Mouse (Mus musculus): Measurements from ENCODE around the gene Aldh1l2. TPM values are rescaled to one million over a fixed set of nuclear protein-coding genes. Genes with fewer than 3 reads are reported as not detected.
A peak's percentile ranks its signal among the peaks of the same experiment; 100 is the strongest.
"Not testable (repeated sequence)": the region's sequence is repeated elsewhere in the genome, so short reads cannot be mapped to it uniquely, and the experiment has no call there.

Gene Aldh1l2
- total RNA-seq (2015) = not detected in 2 replicates
- not detected in 2 replicates for total RNA-seq (2017)

GRCm38 (mm10) chr10:83533910-83534283 lies at the start of gene Aldh1l2:
Gene Aldh1l2, minus strand, starts transcription at chr10:83534140.
- peak; percentile 84 for ATAC-seq (ENCODE audit: poor library complexity, severe bottlenecking)

- ATAC-seq (ENCODE audit: poor library complexity, severe bottlenecking) = peak; percentile 77
These were observed 31.8 kb upstream of the Aldh1l2 start for GRCm38 (mm10) chr10:83565449-83566441.

GRCm38 (mm10) chr10:83563005-83563404 lies 29.1 kb upstream of the Aldh1l2 start:
- ATAC-seq (ENCODE audit: poor library complexity, severe bottlenecking) = no peak

GRCm38 (mm10) chr10:83545341-83545740 lies 11.4 kb upstream of the Aldh1l2 start:
- ATAC-seq (ENCODE audit: poor library complexity, severe bottlenecking) = no peak

GRCm38 (mm10) chr10:83544103-83544479 lies 10.2 kb upstream of the Aldh1l2 start:
- ATAC-seq (ENCODE audit: poor library complexity, severe bottlenecking) = peak; percentile 59

- ATAC-seq (ENCODE audit: poor library complexity, severe bottlenecking) = peak; percentile 99
These were observed 9.6 kb upstream of the Aldh1l2 start, which contains the start of gene Washc4 for GRCm38 (mm10) chr10:83543439-83544102. Gene Washc4, plus strand, starts transcription at chr10:83543752.

- ATAC-seq (ENCODE audit: poor library complexity, severe bottlenecking) = no peak
These were observed 8.3 kb upstream of the Aldh1l2 start for GRCm38 (mm10) chr10:83542241-83542640.

GRCm38 (mm10) chr10:83540092-83540491 lies 6.2 kb upstream of the Aldh1l2 start:
- ATAC-seq (ENCODE audit: poor library complexity, severe bottlenecking) = no peak

GRCm38 (mm10) chr10:83539311-83539980 lies 5.5 kb upstream of the Aldh1l2 start:
- ATAC-seq (ENCODE audit: poor library complexity, severe bottlenecking) = no peak

GRCm38 (mm10) chr10:83536436-83536835 lies 2.5 kb upstream of the Aldh1l2 start:
- ATAC-seq (ENCODE audit: poor library complexity, severe bottlenecking) = no peak

GRCm38 (mm10) chr10:83533258-83533909 lies 556 bp downstream of the Aldh1l2 start:
- peak; percentile 61 for ATAC-seq (ENCODE audit: poor library complexity, severe bottlenecking)

GRCm38 (mm10) chr10:83530384-83530967 lies 3.5 kb downstream of the Aldh1l2 start:
- ATAC-seq (ENCODE audit: poor library complexity, severe bottlenecking) = no peak

- ATAC-seq (ENCODE audit: poor library complexity, severe bottlenecking) = not testable (repeated sequence)
These were observed 9.7 kb downstream of the Aldh1l2 start for GRCm38 (mm10) chr10:83524238-83524637.

- no peak for ATAC-seq (ENCODE audit: poor library complexity, severe bottlenecking)
These were observed 12.9 kb downstream of the Aldh1l2 start for GRCm38 (mm10) chr10:83520990-83521389.

- ATAC-seq (ENCODE audit: poor library complexity, severe bottlenecking) = no peak
These were observed 20.2 kb downstream of the Aldh1l2 start for GRCm38 (mm10) chr10:83513736-83514135.

- no peak for ATAC-seq (ENCODE audit: poor library complexity, severe bottlenecking)
These were observed 22.6 kb downstream of the Aldh1l2 start for GRCm38 (mm10) chr10:83511304-83511703.

- ATAC-seq (ENCODE audit: poor library complexity, severe bottlenecking) = peak; percentile 79
These were observed 24.8 kb downstream of the Aldh1l2 start for GRCm38 (mm10) chr10:83508962-83509660.

GRCm38 (mm10) chr10:83497321-83497720 lies 36.6 kb downstream of the Aldh1l2 start:
- ATAC-seq (ENCODE audit: poor library complexity, severe bottlenecking) = no peak

- no peak for ATAC-seq (ENCODE audit: poor library complexity, severe bottlenecking)
These were observed 43.4 kb downstream of the Aldh1l2 start for GRCm38 (mm10) chr10:83490506-83490905.

GRCm38 (mm10) chr10:83477286-83477685 lies 56.7 kb downstream of the Aldh1l2 start:
- ATAC-seq (ENCODE audit: poor library complexity, severe bottlenecking) = no peak

Measured in megakaryocyte, adult 5-6 weeks (primary cell).